Comparison of ENCODE assay signal across 23 mouse cellular contexts in genomic region chr3:126379252-126379651, GRCm38 (mm10). TPM values are rescaled to one million over a fixed set of nuclear protein-coding genes. Genes with fewer than 3 reads are reported as not detected.
"Had no signal": no experiment of that assay in that cellular context is flagged by ENCODE, and none has a peak within 500 bp of the region (broad histone marks: within the 10 kb centered on the region; RNA-seq: fewer than 3 reads in every experiment).

No protein-coding gene starts in this region.

- ATAC-seq: hindbrain, postnatal 0 days; intestine, embryonic 16.5 days had no signal

- H3K4me2 ChIP-seq: heart, embryonic 11.5 days; heart, embryonic 13.5 days; heart, embryonic 15.5 days; hindbrain, embryonic 13.5 days; hindbrain, embryonic 15.5 days; kidney, embryonic 15.5 days; liver, embryonic 11.5 days; liver, embryonic 13.5 days; liver, embryonic 15.5 days had no signal

- H3K27me3 ChIP-seq: heart, embryonic 13.5 days; heart, embryonic 15.5 days; hindbrain, embryonic 13.5 days; hindbrain, embryonic 15.5 days; kidney, embryonic 15.5 days; liver, embryonic 13.5 days; liver, embryonic 15.5 days had no signal

- H3K4me1 ChIP-seq: heart, embryonic 13.5 days; heart, embryonic 15.5 days; hindbrain, embryonic 13.5 days; hindbrain, embryonic 15.5 days; liver, embryonic 13.5 days; liver, embryonic 15.5 days had no signal

- H3K27ac ChIP-seq: heart, adult 2 months; heart, embryonic 13.5 days; heart, embryonic 15.5 days; hindbrain, embryonic 13.5 days; hindbrain, embryonic 15.5 days; hindbrain, postnatal 0 days; kidney, embryonic 15.5 days; kidney, postnatal 0 days; liver, embryonic 13.5 days; liver, embryonic 15.5 days had no signal

- H3K36me3 ChIP-seq: heart, embryonic 13.5 days; heart, embryonic 15.5 days; hindbrain, embryonic 13.5 days; hindbrain, embryonic 15.5 days; kidney, embryonic 15.5 days; liver, embryonic 13.5 days; liver, embryonic 15.5 days had no signal

- H3K9me3 ChIP-seq: heart, embryonic 13.5 days; heart, embryonic 15.5 days; hindbrain, embryonic 13.5 days; hindbrain, embryonic 15.5 days; kidney, embryonic 15.5 days; liver, embryonic 13.5 days; liver, embryonic 15.5 days had no signal

- H3K4me3 ChIP-seq: heart, adult 2 months; heart, embryonic 13.5 days; heart, embryonic 15.5 days; hindbrain, embryonic 13.5 days; hindbrain, embryonic 15.5 days; kidney, embryonic 15.5 days; liver, embryonic 13.5 days; liver, embryonic 15.5 days had no signal

- DNase-seq: gastrocnemius, postnatal 14 days; gastrocnemius, postnatal 36 days; heart, postnatal 14 days; heart, postnatal 36 days; kidney, adult 11 months; kidney, adult 9 months; layer of hippocampus, postnatal 36 days; left cerebral cortex, postnatal 4 days; liver; liver, embryonic 13.5 days had no signal

- H3K9ac ChIP-seq: heart, embryonic 13.5 days; heart, embryonic 15.5 days; hindbrain, embryonic 13.5 days; hindbrain, embryonic 15.5 days; kidney, embryonic 15.5 days; liver, embryonic 13.5 days; liver, embryonic 15.5 days had no signal

RNA-seq across cellular contexts. Expression of gene Arsj, which starts 15.8 kb away (rescaled TPM):
- total RNA-seq: hematopoietic stem cell, adult 5-6 weeks had no signal
- polyA plus RNA-seq: liver, embryonic 13.5 days had no signal
